Mouse (Mus musculus) neural tube, embryonic 14.5 days (tissue): ENCODE measurements around the gene Hs6st3. TPM values are rescaled to one million over a fixed set of nuclear protein-coding genes. Genes with fewer than 3 reads are reported as not detected.

ENCODE experiments used
- ATAC-seq: fragments of 200-750 bp; cut with Nextera tagmentation; 2 replicates; pipeline ENCODE4 v1.8.0; 2017; ENCODE audit warnings: low read depth, mild to moderate bottlenecking, moderate TSS enrichment, moderate library complexity
- H3K27ac ChIP-seq: fragments of 300-500 bp; sonication (generic); 2 replicates; pipeline ENCODE4 v1.5.1; 2014; ENCODE audit warnings: low read depth, mild to moderate bottlenecking, control low read depth, low read length, moderate library complexity, mixed read lengths
- H3K27me3 ChIP-seq: fragments of 300-500 bp; sonication (generic); 2 replicates; pipeline ENCODE4 v1.6.1; 2014; ENCODE audit warnings: low read length; ENCODE audit not compliant: control insufficient read depth, insufficient read depth
- H3K36me3 ChIP-seq: fragments of 300-500 bp; sonication (generic); 2 replicates; pipeline ENCODE4 v1.6.1; 2014; ENCODE audit warnings: low read length, mixed read lengths; ENCODE audit not compliant: control insufficient read depth, insufficient read depth
- H3K4me1 ChIP-seq: fragments of 300-500 bp; sonication (generic); 2 replicates; pipeline ENCODE4 v1.6.1; 2014; ENCODE audit warnings: low read length; ENCODE audit not compliant: control insufficient read depth, insufficient read depth
- H3K4me2 ChIP-seq: fragments of 300-500 bp; sonication (generic); 2 replicates; pipeline ENCODE4 v1.6.1; 2014; ENCODE audit warnings: mild to moderate bottlenecking, low read depth, low read length, control low read depth
- H3K4me3 ChIP-seq: fragments of 300-500 bp; sonication (generic); 2 replicates; pipeline ENCODE4 v1.5.1; 2014; ENCODE audit warnings: low read depth, low read length, control low read depth, mixed read lengths
- H3K9ac ChIP-seq: fragments of 300-500 bp; sonication (generic); replicated peaks from 2 replicates; pipeline ENCODE4 v1.6.1; 2014; ENCODE audit warnings: low read depth, mild to moderate bottlenecking, control low read depth, low read length, mixed read lengths
- H3K9me3 ChIP-seq: fragments of 300-500 bp; sonication (generic); 2 replicates; pipeline ENCODE4 v1.6.1; 2016; ENCODE audit warnings: low read length; ENCODE audit not compliant: control insufficient read depth
- WGBS: fragments of 180-500 bp; shearing (Covaris S2); extraction: QIAGEN DNeasy Blood & Tissue Kit; methylation state at CpG from one replicate; pipeline ENCODE4 v1.1.7; 2014; 5-methylcytosine and 5-hydroxymethylcytosine counted together
- polyA plus RNA-seq: library from polyadenylated mRNA; unstranded; fragments of >200 nt; fragmentation: Nextera tagmentation; extraction: Ambion mirVana; gene quantifications from 2 replicates; pipeline ENCODE4 v1.2.1, GENCODE M21; 2014

Gene Hs6st3
- polyA plus RNA-seq, 1 experiment from 2014 or later, result 6.5 TPM

GRCm38 (mm10) chr14:119215576-119216309, 77.6 kb downstream of the Hs6st3 start:
- Histone ChIP-seq H3K4me1 (no peaks in the 10 kb centered on the region), H3K4me2 (no peak overlapping the region), H3K9ac (no peak overlapping the region), H3K36me3 (no peaks in the 10 kb centered on the region), H3K27me3 (no peaks in the 10 kb centered on the region), H3K9me3 (no peaks in the 10 kb centered on the region), H3K27ac (no peak overlapping the region), H3K4me3 (no peak overlapping the region)
- 55% methylated on average over 13 of the region's 13 CpGs for WGBS
- ATAC-seq, result peak; percentile 11; the same call in 1 of the 2 replicates

- Histone ChIP-seq H3K27me3 (no peaks in the 10 kb centered on the region), H3K4me1 (no peaks in the 10 kb centered on the region), H3K27ac (no peak overlapping the region), H3K9me3 (no peaks in the 10 kb centered on the region; the same call in 1 of the 2 replicates), H3K9ac (no peak overlapping the region), H3K36me3 (no peaks in the 10 kb centered on the region), H3K4me2 (no peak overlapping the region), H3K4me3 (no peak overlapping the region)
- 91% methylated on average over 3 of the region's 3 CpGs for WGBS
- ATAC-seq, result no peak
Measured at GRCm38 (mm10) chr14:119227709-119228338, 89.7 kb downstream of the Hs6st3 start.

DNA sequence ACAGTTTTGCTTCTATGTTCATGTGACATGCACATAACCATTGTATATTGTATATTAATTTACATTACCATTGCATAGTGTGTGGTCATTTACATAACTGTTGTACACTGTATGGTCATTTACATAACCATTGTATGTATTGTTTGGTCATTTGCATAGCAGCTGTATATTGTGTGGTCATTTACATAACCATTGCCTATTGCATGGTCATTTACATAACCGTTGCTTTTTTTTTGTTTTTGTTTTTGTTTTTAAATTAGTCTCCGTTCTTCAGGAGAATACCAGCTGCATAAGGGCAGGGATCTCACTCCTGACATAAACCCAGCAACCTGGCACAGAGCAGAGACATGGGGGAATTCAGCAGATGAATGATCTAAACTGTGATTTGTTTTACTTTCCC, 95.5 kb downstream of the Hs6st3 start:
- no peak overlapping the region for H3K4me3 ChIP-seq
- H3K27me3 ChIP-seq, result no peaks in the 10 kb centered on the region
- H3K9ac ChIP-seq, result no peak overlapping the region
- H3K27ac ChIP-seq, result no peak overlapping the region
- no peaks in the 10 kb centered on the region; the same call in 1 of the 2 replicates for H3K9me3 ChIP-seq
- 53% methylated on average over 2 of the region's 2 CpGs for WGBS
- H3K36me3 ChIP-seq, result no peaks in the 10 kb centered on the region
- no peak overlapping the region for H3K4me2 ChIP-seq
- H3K4me1 ChIP-seq, result no peaks in the 10 kb centered on the region
- ATAC-seq, result no peak

DNA sequence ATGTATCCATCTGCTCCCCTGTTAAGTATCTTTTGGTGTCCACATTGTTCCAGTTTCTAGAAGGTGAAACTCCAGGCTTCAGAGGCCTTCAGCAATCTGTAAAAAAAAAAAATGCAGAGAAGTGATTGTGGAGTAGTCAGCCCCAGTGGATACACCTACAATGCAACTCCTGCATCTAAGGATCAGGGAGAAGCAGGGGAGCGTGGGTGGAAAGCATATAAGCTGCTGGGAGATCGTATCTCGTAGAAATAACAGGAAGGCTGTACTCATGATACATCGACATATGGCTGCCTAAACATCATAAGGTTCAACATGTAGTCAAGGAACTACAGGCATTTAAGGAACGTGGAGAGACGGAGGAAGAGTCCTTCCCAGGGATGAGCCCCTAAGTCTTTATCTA, 109.0 kb downstream of the Hs6st3 start:
- Histone ChIP-seq H3K36me3 (no peaks in the 10 kb centered on the region), H3K9ac (no peak overlapping the region), H3K9me3 (no peaks in the 10 kb centered on the region), H3K4me3 (no peak overlapping the region), H3K4me2 (no peak overlapping the region), H3K27me3 (no peaks in the 10 kb centered on the region), H3K27ac (no peak overlapping the region), H3K4me1 (no peaks in the 10 kb centered on the region)
- ATAC-seq, result no peak
- WGBS, result 94% methylated on average over 6 of the region's 6 CpGs

- Histone ChIP-seq H3K4me1 (no peaks in the 10 kb centered on the region), H3K4me2 (no peak overlapping the region), H3K27me3 (no peaks in the 10 kb centered on the region), H3K27ac (no peak overlapping the region), H3K9ac (no peak overlapping the region), H3K9me3 (no peaks in the 10 kb centered on the region), H3K4me3 (no peak overlapping the region), H3K36me3 (no peaks in the 10 kb centered on the region)
- WGBS, result 86% methylated on average over 16 of the region's 16 CpGs
- no peak for ATAC-seq
Measured at GRCm38 (mm10) chr14:119248001-119248607, 110.0 kb downstream of the Hs6st3 start.

DNA sequence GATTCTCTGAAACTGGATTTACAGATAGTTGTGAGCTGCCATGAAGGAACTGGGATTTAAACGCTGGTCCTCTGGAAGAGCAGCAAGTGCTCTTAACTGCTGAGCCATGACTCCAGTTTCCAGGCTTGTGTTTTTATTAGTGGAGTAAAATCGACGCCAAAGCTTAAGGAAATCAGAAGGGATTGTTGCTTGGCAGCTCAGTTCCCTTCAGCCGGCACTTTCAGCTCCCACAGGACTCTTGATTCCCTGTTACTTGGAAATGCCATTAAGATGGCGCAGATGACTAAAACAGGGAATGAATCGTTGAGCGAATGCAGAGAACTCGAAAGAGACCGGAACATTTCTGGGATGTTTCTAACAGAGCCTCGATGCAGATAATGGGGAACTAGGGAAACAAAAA, 112.2 kb downstream of the Hs6st3 start:
- Histone ChIP-seq H3K9me3 (no peaks in the 10 kb centered on the region), H3K36me3 (no peaks in the 10 kb centered on the region), H3K4me2 (no peak overlapping the region), H3K4me3 (no peak overlapping the region), H3K4me1 (no peaks in the 10 kb centered on the region), H3K27ac (no peak overlapping the region), H3K27me3 (no peaks in the 10 kb centered on the region), H3K9ac (no peak overlapping the region)
- WGBS, result 70% methylated on average over 10 of the region's 10 CpGs
- no peak for ATAC-seq

DNA sequence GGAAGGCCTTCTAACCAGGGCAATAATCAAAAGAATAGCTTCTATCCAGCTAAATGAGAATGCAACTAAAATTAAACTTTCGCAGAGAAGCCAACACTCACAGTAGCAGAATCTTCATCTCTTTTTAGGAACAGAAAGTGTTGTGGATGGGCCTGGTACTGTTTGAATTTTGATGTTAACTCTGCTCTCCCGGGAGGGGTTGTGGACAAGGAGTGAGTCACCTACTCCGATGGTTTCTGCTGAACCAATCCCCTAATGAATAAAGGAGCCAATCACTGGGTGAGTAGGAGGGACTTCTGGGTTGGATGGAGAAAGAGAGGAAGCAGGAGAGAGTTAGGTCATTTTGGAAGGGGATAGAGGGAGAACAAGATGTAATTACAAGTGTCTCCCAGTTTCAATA, 117.3 kb downstream of the Hs6st3 start:
- Histone ChIP-seq H3K9ac (no peak overlapping the region), H3K36me3 (no peaks in the 10 kb centered on the region), H3K4me3 (no peak overlapping the region), H3K4me1 (no peaks in the 10 kb centered on the region), H3K9me3 (no peaks in the 10 kb centered on the region), H3K27ac (no peak overlapping the region), H3K27me3 (no peaks in the 10 kb centered on the region), H3K4me2 (no peak overlapping the region)
- WGBS, result 84% methylated on average over 3 of the region's 3 CpGs
- ATAC-seq, result no peak

DNA sequence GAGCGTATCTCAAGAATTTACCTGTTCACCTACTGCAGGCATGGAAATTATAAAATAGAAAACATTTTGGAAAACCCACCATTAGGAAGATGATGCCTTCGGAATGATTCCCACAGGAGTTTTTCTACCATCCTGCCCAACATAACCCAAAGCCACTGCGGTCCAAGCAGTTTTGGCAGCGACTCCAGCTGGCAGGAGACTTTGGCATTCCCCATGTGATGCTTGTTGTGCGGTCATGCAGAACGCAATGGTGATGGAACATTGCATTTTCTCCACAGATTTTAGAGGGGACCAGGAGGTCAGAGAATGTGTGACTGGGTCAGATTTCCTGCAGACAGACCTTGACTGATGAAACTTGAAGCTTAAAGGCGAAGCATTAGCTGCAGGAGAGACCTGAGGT, 118.9 kb downstream of the Hs6st3 start:
- H3K9ac ChIP-seq, result no peak overlapping the region

More for the DNA sequence above, 118.9 kb downstream of the Hs6st3 start:
- H3K9me3 ChIP-seq, result no peaks in the 10 kb centered on the region
- H3K27ac ChIP-seq, result no peak overlapping the region
- H3K27me3 ChIP-seq, result no peaks in the 10 kb centered on the region
- 85% methylated on average over 7 of the region's 7 CpGs for WGBS
- no peak overlapping the region for H3K4me2 ChIP-seq
- no peaks in the 10 kb centered on the region for H3K4me1 ChIP-seq
- no peak for ATAC-seq
- H3K4me3 ChIP-seq, result no peak overlapping the region
- H3K36me3 ChIP-seq, result no peaks in the 10 kb centered on the region
